11 mouse cellular contexts compared by ENCODE assay signal in genomic region chr7:132338350-132338749, GRCm38 (mm10). TPM values are rescaled to one million over a fixed set of nuclear protein-coding genes. Genes with fewer than 3 reads are reported as not detected.
A peak's percentile ranks its signal among the peaks of the same experiment; 100 is the strongest.
DNase-seq lines count a peak whose midpoint lies in the region; ATAC-seq lines count a peak whose summit lies in the region.
"Had no signal": no experiment of that assay in that cellular context is flagged by ENCODE, and none has a peak within 500 bp of the region (broad histone marks: within the 10 kb centered on the region; RNA-seq: fewer than 3 reads in every experiment).

No protein-coding gene starts in this region.

- H3K36me3 ChIP-seq in intestine, embryonic 16.5 days (ENCODE audit: control insufficient read depth, insufficient read depth, low read length) = no peaks in the 10 kb centered on the region
- no peaks in the 10 kb centered on the region for H3K36me3 ChIP-seq in lung, embryonic 16.5 days (ENCODE audit: control insufficient read depth, insufficient read depth, low read length)
- H3K36me3 ChIP-seq: G1E had no signal

- no peak overlapping the region for H3K4me3 ChIP-seq in intestine, embryonic 16.5 days (ENCODE audit: low read length)
- no peak overlapping the region for H3K4me3 ChIP-seq in lung, embryonic 16.5 days (ENCODE audit: low read length)

- H3K4me2 ChIP-seq in intestine, embryonic 16.5 days (ENCODE audit: low read depth, low read length) = no peak overlapping the region
- H3K4me2 ChIP-seq in lung, embryonic 16.5 days (ENCODE audit: low read depth, low read length) = no peak overlapping the region; the same call in 1 of the 2 replicates
- H3K4me2 ChIP-seq: midbrain, embryonic 11.5 days had no signal

- no peak overlapping the region for H3K9ac ChIP-seq in intestine, embryonic 16.5 days (ENCODE audit: low read depth, low read length)
- no peak overlapping the region for H3K9ac ChIP-seq in lung, embryonic 16.5 days (ENCODE audit: low read length)

- ATAC-seq in intestine, embryonic 16.5 days = no peak
- peak; percentile 54; the same call in 1 of the 2 replicates for ATAC-seq in lung, embryonic 16.5 days (ENCODE audit: low read depth)

- H3K9me3 ChIP-seq in intestine, embryonic 16.5 days (ENCODE audit: control insufficient read depth, low read length) = no peaks in the 10 kb centered on the region
- H3K9me3 ChIP-seq in lung, embryonic 16.5 days (ENCODE audit: control insufficient read depth, low read length) = no peaks in the 10 kb centered on the region

- peaks cover 5% of the 10 kb centered on the region for H3K4me1 ChIP-seq in intestine, embryonic 16.5 days (ENCODE audit: control insufficient read depth, insufficient read depth, low read length)
- H3K4me1 ChIP-seq in lung, embryonic 16.5 days (replicated peaks; ENCODE audit: control insufficient read depth, insufficient read depth, low read length) = peaks cover 25% of the 10 kb centered on the region

- H3K27ac ChIP-seq in intestine, embryonic 16.5 days (ENCODE audit: low read length) = peak overlapping the region; percentile 2; the same call in 1 of the 2 replicates
- peak overlapping the region; percentile 91 for H3K27ac ChIP-seq in lung, embryonic 16.5 days (ENCODE audit: low read length)

- H3K27me3 ChIP-seq in intestine, embryonic 16.5 days (replicated peaks; ENCODE audit: control insufficient read depth, insufficient read depth, low read length) = no peaks in the 10 kb centered on the region
- no peaks in the 10 kb centered on the region for H3K27me3 ChIP-seq in lung, embryonic 16.5 days (ENCODE audit: control insufficient read depth, insufficient read depth, low read depth, low read length)

- peak; percentile 11 for DNase-seq in adrenal gland, postnatal 14 days
- DNase-seq in adrenal gland, postnatal 25 days = no peak
- DNase-seq in heart, adult 8-10 months (ENCODE audit: low spot score) = peak; percentile 75
- no peak for DNase-seq in thymus, postnatal 4 days
- DNase-seq in cerebellum, adult 8-10 months = no peak
- no peak for DNase-seq in spleen, postnatal 4 days (ENCODE audit: low spot score in 2 of 2)
- DNase-seq: cerebellum, postnatal 14 days had no signal

- 66% methylated on average over 6 of the region's 6 CpGs for WGBS in intestine, embryonic 16.5 days
- WGBS in lung, embryonic 16.5 days = 61% methylated on average over 6 of the region's 6 CpGs

RNA-seq across cellular contexts. Expression of gene Chst15, which starts 21.3 kb away (rescaled TPM):
- total RNA-seq in adrenal gland, postnatal 14 days (2021) = 34.3 and 55.1 TPM in 2 replicates
- 33.6 and 41.1 TPM in 2 replicates for total RNA-seq in adrenal gland, postnatal 25 days (2021)
- 1 to 10 TPM; 5.5 to 8.9 (median 6.6) TPM for total RNA-seq in heart, adult 8-10 months (2022)
- polyA plus RNA-seq in intestine, embryonic 16.5 days (2015; fragmentation: Nextera tagmentation; extraction: Ambion mirVana) = 20.6 and 21.1 TPM in 2 replicates
- 22.3 and 24.8 TPM in 2 replicates for polyA plus RNA-seq in lung, embryonic 16.5 days (2015; fragmentation: Nextera tagmentation; extraction: Ambion mirVana)
- polyA plus RNA-seq: G1E had no signal

Comparison
In these comparisons a context has a peak if more than half of its experiments do, and no peak if none do; other contexts are left out.
1. DNase-seq: peak in adrenal gland, postnatal 14 days (single experiment) and heart, adult 8-10 months (single experiment); none in adrenal gland, postnatal 25 days (single experiment), thymus, postnatal 4 days (single experiment), cerebellum, adult 8-10 months (single experiment) and spleen, postnatal 4 days (0 of 2).